Mouse (Mus musculus): ENCODE measurements at regions not wholly inside any gene's neighbourhood (a gene's known extent, or its start where the extent isn't known, plus 50 kb on each side); places are given as distances from the start of the nearest gene placed in this dataset.

GRCm38 (mm10) chr13:82361379-82361778 is 578.5 kb downstream of the Cetn3 start:
- H3K27ac ChIP-seq (replicated peaks in 1 of 2; ENCODE audit: control insufficient read depth in 1 of 2, insufficient read depth in 1 of 2, low read depth in 2 of 2, low read length in 2 of 2): no peak overlapping the region
- H3K4me1 ChIP-seq (ENCODE audit: control insufficient read depth in 2 of 2, insufficient read depth in 2 of 2, low read length in 2 of 2): no peaks in the 10 kb centered on the region
- 57% methylated on average over 4 of the region's 4 CpGs for WGBS
- no peaks in the 10 kb centered on the region for H3K9me3 ChIP-seq (ENCODE audit: control insufficient read depth, low read length)
- ATAC-seq (ENCODE audit: insufficient number of reproducible peaks, insufficient read depth, low FRiP score, low read depth): no peak
- no peak overlapping the region for H3K4me3 ChIP-seq (ENCODE audit: control insufficient read depth in 1 of 2, insufficient read depth in 1 of 2, low read depth in 1 of 2, low read length in 2 of 2)
- H3K27me3 ChIP-seq (ENCODE audit: control insufficient read depth, insufficient read depth, low read length): no peaks in the 10 kb centered on the region
- H3K4me2 ChIP-seq (ENCODE audit: low read length): no peak overlapping the region
- no peak overlapping the region for H3K9ac ChIP-seq (ENCODE audit: low read length)
- H3K36me3 ChIP-seq (ENCODE audit: control insufficient read depth, insufficient read depth, low read length): no peaks in the 10 kb centered on the region

- Histone ChIP-seq H3K4me3 (ENCODE audit: control insufficient read depth in 1 of 2, insufficient read depth in 1 of 2, low read depth in 1 of 2, low read length in 2 of 2) (no peak overlapping the region), H3K36me3 (ENCODE audit: control insufficient read depth, insufficient read depth, low read length) (no peaks in the 10 kb centered on the region), H3K4me1 (ENCODE audit: control insufficient read depth in 2 of 2, insufficient read depth in 2 of 2, low read length in 2 of 2) (no peaks in the 10 kb centered on the region), H3K4me2 (ENCODE audit: low read length) (no peak overlapping the region), H3K27me3 (ENCODE audit: control insufficient read depth, insufficient read depth, low read length) (no peaks in the 10 kb centered on the region), H3K9ac (ENCODE audit: low read length) (no peak overlapping the region), H3K27ac (replicated peaks in 1 of 2; ENCODE audit: control insufficient read depth in 1 of 2, insufficient read depth in 1 of 2, low read depth in 2 of 2, low read length in 2 of 2) (no peak overlapping the region), H3K9me3 (ENCODE audit: control insufficient read depth, low read length) (no peaks in the 10 kb centered on the region)
- ATAC-seq (ENCODE audit: insufficient number of reproducible peaks, insufficient read depth, low FRiP score, low read depth): no peak
Observed at GRCm38 (mm10) chr13:82366768-82367167, 583.9 kb downstream of the Cetn3 start.

DNA sequence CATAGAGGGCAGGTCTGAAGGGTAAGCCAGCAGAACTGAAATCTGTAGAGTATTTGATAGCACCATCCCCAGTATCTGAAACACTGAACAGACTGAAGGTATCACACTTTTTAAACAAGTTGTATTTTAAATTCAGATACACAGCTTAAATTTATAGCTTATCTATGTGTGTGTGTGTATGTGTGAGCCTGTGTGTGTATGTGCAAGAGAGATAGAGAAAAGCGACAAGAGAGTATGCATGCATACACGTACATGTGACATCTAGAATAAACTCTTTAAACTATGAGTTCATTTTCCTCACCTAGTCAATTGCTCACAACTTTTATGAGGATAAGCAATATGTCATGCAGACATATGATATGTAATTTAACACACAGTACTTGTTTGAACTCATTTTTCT is 588.7 kb downstream of the Cetn3 start:
- no peak for ATAC-seq (ENCODE audit: insufficient number of reproducible peaks, insufficient read depth, low FRiP score, low read depth)
- no peak overlapping the region for H3K27ac ChIP-seq (replicated peaks in 1 of 2; ENCODE audit: control insufficient read depth in 1 of 2, insufficient read depth in 1 of 2, low read depth in 2 of 2, low read length in 2 of 2)
- no peak overlapping the region for H3K4me2 ChIP-seq (ENCODE audit: low read length)
- 79% methylated on average over 2 of the region's 2 CpGs for WGBS
- H3K27me3 ChIP-seq (ENCODE audit: control insufficient read depth, insufficient read depth, low read length): no peaks in the 10 kb centered on the region
- H3K9ac ChIP-seq (ENCODE audit: low read length): no peak overlapping the region
- H3K4me1 ChIP-seq (ENCODE audit: control insufficient read depth in 2 of 2, insufficient read depth in 2 of 2, low read length in 2 of 2): no peaks in the 10 kb centered on the region
- H3K4me3 ChIP-seq (ENCODE audit: control insufficient read depth in 1 of 2, insufficient read depth in 1 of 2, low read depth in 1 of 2, low read length in 2 of 2): no peak overlapping the region
- H3K36me3 ChIP-seq (ENCODE audit: control insufficient read depth, insufficient read depth, low read length): no peaks in the 10 kb centered on the region
- no peaks in the 10 kb centered on the region for H3K9me3 ChIP-seq (ENCODE audit: control insufficient read depth, low read length)

DNA sequence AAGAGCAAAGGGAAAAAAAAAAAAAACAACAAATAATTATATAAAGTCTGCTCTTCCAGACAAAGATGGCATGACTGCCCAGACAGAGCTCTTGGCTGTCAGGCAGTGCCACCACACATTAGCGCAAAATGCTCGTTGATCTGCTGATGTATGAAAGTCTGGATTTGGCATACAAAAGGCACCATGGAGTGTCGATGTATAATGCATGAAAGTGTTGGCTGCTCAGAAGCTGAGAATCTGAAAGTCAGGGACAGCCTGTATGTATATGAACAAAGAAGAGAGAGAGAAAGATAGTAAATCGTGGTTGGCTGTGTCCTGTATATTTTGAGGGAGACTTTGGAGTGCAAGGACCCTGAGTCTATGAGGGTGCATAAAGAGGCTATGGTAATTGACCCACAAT is 589.7 kb downstream of the Cetn3 start:
- Histone ChIP-seq H3K4me1 (ENCODE audit: control insufficient read depth in 2 of 2, insufficient read depth in 2 of 2, low read length in 2 of 2) (no peaks in the 10 kb centered on the region), H3K9me3 (ENCODE audit: control insufficient read depth, low read length) (no peaks in the 10 kb centered on the region), H3K9ac (ENCODE audit: low read length) (no peak overlapping the region), H3K4me2 (ENCODE audit: low read length) (no peak overlapping the region), H3K36me3 (ENCODE audit: control insufficient read depth, insufficient read depth, low read length) (no peaks in the 10 kb centered on the region), H3K4me3 (ENCODE audit: control insufficient read depth in 1 of 2, insufficient read depth in 1 of 2, low read depth in 1 of 2, low read length in 2 of 2) (no peak overlapping the region), H3K27ac (replicated peaks in 1 of 2; ENCODE audit: control insufficient read depth in 1 of 2, insufficient read depth in 1 of 2, low read depth in 2 of 2, low read length in 2 of 2) (no peak overlapping the region), H3K27me3 (ENCODE audit: control insufficient read depth, insufficient read depth, low read length) (no peaks in the 10 kb centered on the region)
- ATAC-seq (ENCODE audit: insufficient number of reproducible peaks, insufficient read depth, low FRiP score, low read depth): no peak
- 83% methylated on average over 4 of the region's 4 CpGs for WGBS

DNA sequence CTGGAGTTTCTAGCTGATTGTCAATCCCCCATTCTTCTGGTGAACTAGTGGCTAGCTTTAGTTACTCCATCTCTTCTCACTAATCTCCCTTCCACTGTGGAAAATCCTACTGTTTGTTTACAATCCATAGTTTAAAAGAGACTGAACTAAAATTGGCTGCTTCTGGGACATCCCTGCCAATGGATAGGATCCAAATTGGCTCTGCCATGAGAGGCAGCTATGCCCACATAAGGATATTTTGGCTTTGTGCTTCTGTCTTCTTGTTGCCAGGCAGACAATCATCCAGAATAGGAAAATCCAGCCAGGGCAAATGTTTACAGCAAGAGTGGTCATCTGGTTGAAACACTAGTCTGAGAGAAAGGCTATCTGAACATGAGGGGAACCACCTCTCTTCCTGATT is 610.0 kb downstream of the Cetn3 start:
- no peak overlapping the region for H3K4me2 ChIP-seq (ENCODE audit: low read length)
- H3K4me3 ChIP-seq (ENCODE audit: control insufficient read depth in 1 of 2, insufficient read depth in 1 of 2, low read depth in 1 of 2, low read length in 2 of 2): no peak overlapping the region
- H3K9ac ChIP-seq (ENCODE audit: low read length): no peak overlapping the region
- H3K36me3 ChIP-seq (ENCODE audit: control insufficient read depth, insufficient read depth, low read length): no peaks in the 10 kb centered on the region
- no peak overlapping the region for H3K27ac ChIP-seq (replicated peaks in 1 of 2; ENCODE audit: control insufficient read depth in 1 of 2, insufficient read depth in 1 of 2, low read depth in 2 of 2, low read length in 2 of 2)
- ATAC-seq (ENCODE audit: insufficient number of reproducible peaks, insufficient read depth, low FRiP score, low read depth): no peak
- H3K4me1 ChIP-seq (ENCODE audit: control insufficient read depth in 2 of 2, insufficient read depth in 2 of 2, low read length in 2 of 2): no peaks in the 10 kb centered on the region
- no peaks in the 10 kb centered on the region for H3K27me3 ChIP-seq (ENCODE audit: control insufficient read depth, insufficient read depth, low read length)
- no peaks in the 10 kb centered on the region for H3K9me3 ChIP-seq (ENCODE audit: control insufficient read depth, low read length)

DNA sequence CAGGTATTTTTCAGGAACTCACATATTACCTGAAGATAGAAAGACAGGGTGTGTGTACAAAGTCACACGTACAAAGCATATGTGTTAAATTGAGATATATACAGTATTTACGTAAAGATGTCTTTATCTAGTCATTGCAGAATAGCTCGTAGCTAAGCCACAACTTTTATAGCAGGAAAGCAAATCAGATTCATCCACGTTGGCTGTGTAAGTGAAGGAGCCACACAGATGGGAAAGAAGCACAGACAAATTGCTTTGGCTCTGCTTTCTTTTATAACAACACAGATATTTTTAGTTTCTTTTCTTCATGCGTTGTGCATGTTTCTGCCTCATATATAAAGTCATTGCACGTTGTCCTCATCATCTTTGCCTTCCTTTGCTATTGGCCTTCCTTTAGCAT is 610.6 kb downstream of the Cetn3 start:
- no peaks in the 10 kb centered on the region for H3K27me3 ChIP-seq (ENCODE audit: control insufficient read depth, insufficient read depth, low read length)

GRCm38 (mm10) chr13:82413677-82414076 is 630.8 kb downstream of the Cetn3 start:
- H3K4me1 ChIP-seq (ENCODE audit: control insufficient read depth in 2 of 2, insufficient read depth in 2 of 2, low read length in 2 of 2): no peaks in the 10 kb centered on the region
- no peak overlapping the region for H3K4me3 ChIP-seq (ENCODE audit: control insufficient read depth in 1 of 2, insufficient read depth in 1 of 2, low read depth in 1 of 2, low read length in 2 of 2)
- no peak overlapping the region for H3K27ac ChIP-seq (replicated peaks in 1 of 2; ENCODE audit: control insufficient read depth in 1 of 2, insufficient read depth in 1 of 2, low read depth in 2 of 2, low read length in 2 of 2)
- H3K4me2 ChIP-seq (ENCODE audit: low read length): no peak overlapping the region
- H3K9ac ChIP-seq (ENCODE audit: low read length): no peak overlapping the region
- no peaks in the 10 kb centered on the region for H3K9me3 ChIP-seq (ENCODE audit: control insufficient read depth, low read length)
- no peaks in the 10 kb centered on the region for H3K27me3 ChIP-seq (ENCODE audit: control insufficient read depth, insufficient read depth, low read length)
- 65% methylated on average over 3 of the region's 3 CpGs for WGBS
- ATAC-seq (ENCODE audit: insufficient number of reproducible peaks, insufficient read depth, low FRiP score, low read depth): no peak
- H3K36me3 ChIP-seq (ENCODE audit: control insufficient read depth, insufficient read depth, low read length): no peaks in the 10 kb centered on the region

More for the DNA sequence above, 610.6 kb downstream of the Cetn3 start:
- Histone ChIP-seq H3K27ac (replicated peaks in 1 of 2; ENCODE audit: control insufficient read depth in 1 of 2, insufficient read depth in 1 of 2, low read depth in 2 of 2, low read length in 2 of 2) (no peak overlapping the region), H3K4me3 (ENCODE audit: control insufficient read depth in 1 of 2, insufficient read depth in 1 of 2, low read depth in 1 of 2, low read length in 2 of 2) (no peak overlapping the region), H3K36me3 (ENCODE audit: control insufficient read depth, insufficient read depth, low read length) (no peaks in the 10 kb centered on the region), H3K9ac (ENCODE audit: low read length) (no peak overlapping the region), H3K4me1 (ENCODE audit: control insufficient read depth in 2 of 2, insufficient read depth in 2 of 2, low read length in 2 of 2) (no peaks in the 10 kb centered on the region), H3K4me2 (ENCODE audit: low read length) (no peak overlapping the region), H3K9me3 (ENCODE audit: control insufficient read depth, low read length) (no peaks in the 10 kb centered on the region)
- 75% methylated on average over 6 of the region's 6 CpGs for WGBS
- no peak for ATAC-seq (ENCODE audit: insufficient number of reproducible peaks, insufficient read depth, low FRiP score, low read depth)

- H3K4me2 ChIP-seq (ENCODE audit: low read length): no peak overlapping the region
- H3K27me3 ChIP-seq (ENCODE audit: control insufficient read depth, insufficient read depth, low read length): no peaks in the 10 kb centered on the region
- H3K27ac ChIP-seq (replicated peaks in 1 of 2; ENCODE audit: control insufficient read depth in 1 of 2, insufficient read depth in 1 of 2, low read depth in 2 of 2, low read length in 2 of 2): no peak overlapping the region
- no peaks in the 10 kb centered on the region for H3K9me3 ChIP-seq (ENCODE audit: control insufficient read depth, low read length)
- no peak for ATAC-seq (ENCODE audit: insufficient number of reproducible peaks, insufficient read depth, low FRiP score, low read depth)
- H3K4me1 ChIP-seq (ENCODE audit: control insufficient read depth in 2 of 2, insufficient read depth in 2 of 2, low read length in 2 of 2): no peaks in the 10 kb centered on the region
- no peaks in the 10 kb centered on the region for H3K36me3 ChIP-seq (ENCODE audit: control insufficient read depth, insufficient read depth, low read length)
- no peak overlapping the region for H3K4me3 ChIP-seq (ENCODE audit: control insufficient read depth in 1 of 2, insufficient read depth in 1 of 2, low read depth in 1 of 2, low read length in 2 of 2)
- no peak overlapping the region for H3K9ac ChIP-seq (ENCODE audit: low read length)
Observed at GRCm38 (mm10) chr13:82420966-82421365, 638.1 kb downstream of the Cetn3 start.

Measured in heart, embryonic 14.5 days (tissue).